Mouse (Mus musculus): ENCODE measurements at regions not wholly inside any gene's neighbourhood (a gene's known extent, or its start where the extent isn't known, plus 50 kb on each side); places are given as distances from the start of the nearest gene placed in this dataset.

DNA sequence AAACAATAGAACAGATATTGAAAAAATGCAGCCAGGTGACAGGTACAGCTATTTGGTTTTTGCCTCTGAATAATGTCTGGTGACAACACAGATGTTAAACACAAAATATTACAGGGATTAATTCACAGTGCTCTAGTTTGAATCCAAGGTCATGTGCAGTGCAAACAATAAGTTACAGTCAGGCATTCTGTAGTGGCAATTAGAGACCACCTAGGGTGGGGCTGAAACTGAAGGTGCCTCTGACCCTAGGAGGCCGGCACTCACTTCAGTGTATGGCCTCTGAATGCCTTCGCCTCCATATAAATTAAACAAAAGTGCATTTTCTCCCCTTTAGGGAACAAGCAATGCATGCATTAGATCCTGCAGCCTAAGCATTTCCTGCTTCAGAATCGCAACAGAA is 1162.5 kb upstream of the Adgrl2 start:
- Histone ChIP-seq H3K9ac (ENCODE audit: low read depth, low read length) (no peak overlapping the region), H3K27ac (replicated peaks; ENCODE audit: insufficient read depth, low read depth, low read length) (no peak overlapping the region), H3K36me3 (ENCODE audit: control insufficient read depth, insufficient read depth, low read length) (no peaks in the 10 kb centered on the region), H3K4me1 (ENCODE audit: control insufficient read depth, insufficient read depth, low read length) (no peaks in the 10 kb centered on the region), H3K4me3 (ENCODE audit: insufficient read depth, low read depth, low read length) (no peak overlapping the region), H3K27me3 (ENCODE audit: control insufficient read depth, insufficient read depth, low read length) (no peaks in the 10 kb centered on the region), H3K79me2 (ENCODE audit: control insufficient read depth, insufficient read depth, low read length) (no peaks in the 10 kb centered on the region)
- TF ChIP-seq POLR2A (IDR thresholded peaks at IDR 0.05; ENCODE audit: extremely low read depth, insufficient read depth, low read length) (no peak), CTCF (IDR thresholded peaks at IDR 0.05; ENCODE audit: low read depth, low read length) (no peak)
- WGBS: 70% methylated on average over 3 of the region's 3 CpGs
- no peak for DNase-seq (ENCODE audit: extremely low read depth, low read depth, low spot score)

DNA sequence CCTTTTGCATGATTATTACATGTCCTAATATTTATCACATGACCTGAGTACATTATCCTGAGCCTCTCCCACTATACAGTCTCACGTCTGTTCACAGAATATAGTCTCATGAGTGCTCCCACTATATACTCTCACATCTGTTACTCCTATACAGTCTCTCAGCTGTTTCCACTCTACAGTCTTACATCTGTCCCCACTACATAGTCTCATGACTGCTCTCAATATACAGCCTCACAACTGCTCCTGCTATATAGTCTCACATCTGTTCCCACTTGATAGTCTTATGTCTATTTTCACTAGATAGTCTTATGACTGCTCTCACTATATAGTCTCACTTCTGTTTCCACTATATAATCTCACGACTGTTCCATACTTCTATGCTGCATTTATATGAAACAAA is 1195.5 kb upstream of the Adgrl2 start:
- no peaks in the 10 kb centered on the region for H3K27me3 ChIP-seq (ENCODE audit: control insufficient read depth, insufficient read depth, low read length)
- H3K4me3 ChIP-seq (ENCODE audit: insufficient read depth, low read depth, low read length): no peak overlapping the region
- H3K79me2 ChIP-seq (ENCODE audit: control insufficient read depth, insufficient read depth, low read length): no peaks in the 10 kb centered on the region
- no peak overlapping the region for H3K27ac ChIP-seq (replicated peaks; ENCODE audit: insufficient read depth, low read depth, low read length)
- no peaks in the 10 kb centered on the region for H3K4me1 ChIP-seq (ENCODE audit: control insufficient read depth, insufficient read depth, low read length)
- WGBS: 84% methylated on average over 2 of the region's 2 CpGs
- H3K36me3 ChIP-seq (ENCODE audit: control insufficient read depth, insufficient read depth, low read length): no peaks in the 10 kb centered on the region
- no peak for DNase-seq (ENCODE audit: extremely low read depth, low read depth, low spot score)
- no peak for TF ChIP-seq CTCF (IDR thresholded peaks at IDR 0.05; ENCODE audit: low read depth, low read length)
- H3K9ac ChIP-seq (ENCODE audit: low read depth, low read length): no peak overlapping the region

DNA sequence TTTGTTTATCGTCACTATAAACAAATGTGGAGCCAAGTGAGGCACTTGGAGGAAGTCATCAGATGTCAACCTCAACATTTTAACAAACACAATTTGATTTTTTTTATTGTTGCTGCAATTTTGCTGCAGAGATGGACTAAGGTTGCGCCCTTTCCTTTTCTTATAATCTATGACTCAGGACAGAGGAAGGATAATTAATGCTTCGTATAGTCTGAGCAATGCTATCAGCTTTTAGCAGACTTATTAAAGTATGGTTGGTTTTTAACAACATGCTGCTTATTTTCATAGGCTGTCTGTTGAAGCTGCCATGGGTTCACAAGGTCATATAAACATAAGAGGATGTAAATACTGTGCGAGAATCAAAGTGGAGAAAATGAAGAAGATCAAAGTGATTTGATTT is 1202.8 kb upstream of the Adgrl2 start:
- H3K36me3 ChIP-seq (ENCODE audit: control insufficient read depth, insufficient read depth, low read length): no peaks in the 10 kb centered on the region
- no peak for DNase-seq (ENCODE audit: extremely low read depth, low read depth, low spot score)
- no peaks in the 10 kb centered on the region for H3K27me3 ChIP-seq (ENCODE audit: control insufficient read depth, insufficient read depth, low read length)
- H3K4me1 ChIP-seq (ENCODE audit: control insufficient read depth, insufficient read depth, low read length): no peaks in the 10 kb centered on the region
- TF ChIP-seq CTCF (IDR thresholded peaks at IDR 0.05; ENCODE audit: low read depth, low read length): no peak
- TF ChIP-seq POLR2A (IDR thresholded peaks at IDR 0.05; ENCODE audit: extremely low read depth, insufficient read depth, low read length): no peak
- no peak overlapping the region for H3K4me3 ChIP-seq (ENCODE audit: insufficient read depth, low read depth, low read length)
- no peak overlapping the region for H3K27ac ChIP-seq (replicated peaks; ENCODE audit: insufficient read depth, low read depth, low read length)
- H3K9ac ChIP-seq (ENCODE audit: low read depth, low read length): no peak overlapping the region
- 67% methylated on average over 4 of the region's 4 CpGs for WGBS
- no peaks in the 10 kb centered on the region for H3K79me2 ChIP-seq (ENCODE audit: control insufficient read depth, insufficient read depth, low read length)

DNA sequence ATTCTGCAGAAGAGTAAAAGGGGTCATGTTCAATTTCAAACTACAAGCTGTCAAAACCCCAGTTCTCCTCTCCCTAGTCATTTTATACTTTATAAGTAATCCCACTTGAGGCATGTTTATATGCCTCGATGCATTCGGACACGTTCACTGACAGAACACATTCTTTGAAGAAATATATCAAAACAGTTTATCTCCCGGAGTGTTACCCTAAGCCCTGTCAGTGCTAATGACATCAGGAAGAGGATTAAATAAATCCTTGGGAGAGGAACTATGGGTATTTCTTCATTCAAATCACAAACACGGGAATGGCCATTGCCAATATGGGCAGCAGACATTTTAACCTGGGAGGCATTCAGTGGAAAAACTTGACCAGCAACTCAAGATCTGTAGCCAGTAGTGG is 1208.1 kb upstream of the Adgrl2 start:
- Histone ChIP-seq H3K79me2 (ENCODE audit: control insufficient read depth, insufficient read depth, low read length) (no peaks in the 10 kb centered on the region), H3K27ac (replicated peaks; ENCODE audit: insufficient read depth, low read depth, low read length) (no peak overlapping the region), H3K4me3 (ENCODE audit: insufficient read depth, low read depth, low read length) (no peak overlapping the region), H3K36me3 (ENCODE audit: control insufficient read depth, insufficient read depth, low read length) (no peaks in the 10 kb centered on the region), H3K9ac (ENCODE audit: low read depth, low read length) (no peak overlapping the region), H3K4me1 (ENCODE audit: control insufficient read depth, insufficient read depth, low read length) (no peaks in the 10 kb centered on the region), H3K27me3 (ENCODE audit: control insufficient read depth, insufficient read depth, low read length) (no peaks in the 10 kb centered on the region)
- DNase-seq (ENCODE audit: extremely low read depth, low read depth, low spot score): no peak
- 75% methylated on average over 5 of the region's 5 CpGs for WGBS
- TF ChIP-seq CTCF (IDR thresholded peaks at IDR 0.05; ENCODE audit: low read depth, low read length) (no peak), POLR2A (IDR thresholded peaks at IDR 0.05; ENCODE audit: extremely low read depth, insufficient read depth, low read length) (no peak)

DNA sequence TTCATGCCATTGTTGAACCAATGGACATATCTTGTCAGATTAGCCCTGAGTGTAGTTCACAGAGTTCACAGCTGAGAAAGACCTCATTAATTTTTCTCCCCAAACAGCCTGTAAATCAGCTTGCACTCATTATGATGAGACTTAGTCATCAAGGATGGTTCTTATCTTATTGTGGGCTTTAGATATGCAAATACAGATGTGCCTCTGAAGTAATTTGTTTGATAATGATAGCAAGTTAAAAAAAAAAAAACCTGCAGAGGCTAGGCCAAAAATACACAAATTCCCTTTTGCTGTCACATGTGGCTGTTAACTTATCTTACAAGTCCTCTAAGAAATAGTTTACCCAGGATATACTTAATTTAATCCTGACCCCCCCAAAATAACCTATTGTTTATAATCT is 1215.5 kb upstream of the Adgrl2 start:
- TF ChIP-seq POLR2A (IDR thresholded peaks at IDR 0.05; ENCODE audit: extremely low read depth, insufficient read depth, low read length): no peak
- no peak for TF ChIP-seq CTCF (IDR thresholded peaks at IDR 0.05; ENCODE audit: low read depth, low read length)
- no peak overlapping the region for H3K9ac ChIP-seq (ENCODE audit: low read depth, low read length)
- no peak for DNase-seq (ENCODE audit: extremely low read depth, low read depth, low spot score)
- no peak overlapping the region for H3K4me3 ChIP-seq (ENCODE audit: insufficient read depth, low read depth, low read length)
- no peaks in the 10 kb centered on the region for H3K27me3 ChIP-seq (ENCODE audit: control insufficient read depth, insufficient read depth, low read length)
- no peaks in the 10 kb centered on the region for H3K4me1 ChIP-seq (ENCODE audit: control insufficient read depth, insufficient read depth, low read length)
- H3K79me2 ChIP-seq (ENCODE audit: control insufficient read depth, insufficient read depth, low read length): no peaks in the 10 kb centered on the region
- no peak overlapping the region for H3K27ac ChIP-seq (replicated peaks; ENCODE audit: insufficient read depth, low read depth, low read length)
- no peaks in the 10 kb centered on the region for H3K36me3 ChIP-seq (ENCODE audit: control insufficient read depth, insufficient read depth, low read length)

DNA sequence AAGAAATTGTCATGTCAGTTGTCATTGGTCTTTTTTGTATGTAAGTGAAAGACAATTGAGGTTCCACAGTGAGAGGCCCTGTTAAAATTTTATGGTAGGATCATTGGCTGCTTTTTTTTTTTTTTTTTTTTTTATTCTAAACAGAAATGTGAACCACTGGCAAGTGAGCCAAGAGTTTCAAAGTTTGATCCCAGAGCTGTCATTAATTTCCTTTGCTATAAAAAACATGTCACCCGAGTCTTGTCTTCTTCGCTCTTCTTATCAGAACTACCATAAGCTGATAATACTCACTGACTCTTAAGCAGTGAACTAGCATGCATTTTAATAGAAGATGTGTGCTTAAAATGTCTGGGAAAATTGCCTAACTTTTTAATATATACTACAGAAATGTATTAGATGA is 1204.4 kb upstream of the Adgrl4 start:
- no peak for TF ChIP-seq CTCF (IDR thresholded peaks at IDR 0.05; ENCODE audit: low read depth, low read length)
- TF ChIP-seq POLR2A (IDR thresholded peaks at IDR 0.05; ENCODE audit: extremely low read depth, insufficient read depth, low read length): no peak
- WGBS: 84% methylated on average over 2 of the region's 2 CpGs
- Histone ChIP-seq H3K79me2 (ENCODE audit: control insufficient read depth, insufficient read depth, low read length) (no peaks in the 10 kb centered on the region), H3K4me3 (ENCODE audit: insufficient read depth, low read depth, low read length) (no peak overlapping the region), H3K27ac (replicated peaks; ENCODE audit: insufficient read depth, low read depth, low read length) (no peak overlapping the region), H3K9ac (ENCODE audit: low read depth, low read length) (no peak overlapping the region), H3K27me3 (ENCODE audit: control insufficient read depth, insufficient read depth, low read length) (no peaks in the 10 kb centered on the region), H3K4me1 (ENCODE audit: control insufficient read depth, insufficient read depth, low read length) (no peaks in the 10 kb centered on the region), H3K36me3 (ENCODE audit: control insufficient read depth, insufficient read depth, low read length) (no peaks in the 10 kb centered on the region)
- no peak for DNase-seq (ENCODE audit: extremely low read depth, low read depth, low spot score)
